Mouse (Mus musculus) liver, embryonic 14.5 days (tissue): Measurements from ENCODE around the gene Gtf2ird1. TPM values are rescaled to one million over a fixed set of nuclear protein-coding genes. Genes with fewer than 3 reads are reported as not detected.
"Not testable (repeated sequence)": the region's sequence is repeated elsewhere in the genome, so short reads cannot be mapped to it uniquely, and the experiment has no call there.

Source experiments
- ATAC-seq: fragments of 200-750 bp; cut with Nextera tagmentation; 2 replicates; pipeline ENCODE4 v1.8.0; 2017; ENCODE audit warnings: moderate number of reproducible peaks, mild to moderate bottlenecking, moderate library complexity; ENCODE audit not compliant: insufficient read depth
- DNase-seq, 3 experiments: peaks; one replicate each; pipeline ENCODE4 v3.0.0-alpha.2; 2012 to 2013; ENCODE audit warnings: low read depth in 3 of 3, low spot score in 3 of 3
- H3K27ac ChIP-seq: fragments of 300-500 bp; sonication (generic); 2 replicates; pipeline ENCODE4 v1.5.1; 2014; ENCODE audit warnings: moderate library complexity, mild to moderate bottlenecking, control low read depth, inconsistent platforms
- H3K27me3 ChIP-seq: fragments of 300-500 bp; sonication (generic); 2 replicates; pipeline ENCODE4 v1.6.1; 2014; ENCODE audit warnings: mild to moderate bottlenecking, low read length, moderate library complexity; ENCODE audit not compliant: control insufficient read depth, insufficient read depth
- H3K36me3 ChIP-seq: fragments of 300-500 bp; sonication (generic); replicated peaks from 2 replicates; pipeline ENCODE4 v1.6.1; 2014; ENCODE audit warnings: low read depth; ENCODE audit not compliant: control insufficient read depth, insufficient read depth
- H3K4me1 ChIP-seq, 2 experiments: fragments of 200-500 bp in 1 of 2; fragments of 300-500 bp in 1 of 2; sonication (generic) in 1 of 2; replicated peaks; 2 replicates each; pipeline ENCODE4 v1.6.1; 2012 to 2014; ENCODE audit warnings: antibody characterized with exemption in 1 of 2, inconsistent platforms in 1 of 2, low read length in 1 of 2; ENCODE audit not compliant: control insufficient read depth in 2 of 2, insufficient read depth in 2 of 2
- H3K4me2 ChIP-seq: fragments of 300-500 bp; sonication (generic); 2 replicates; pipeline ENCODE4 v1.6.1; 2014; ENCODE audit warnings: low read depth, mild to moderate bottlenecking, control low read depth, moderate library complexity
- H3K4me3 ChIP-seq, 2 experiments: fragments of 200-500 bp in 1 of 2; fragments of 300-500 bp in 1 of 2; sonication (generic) in 1 of 2; 2 replicates each; pipeline ENCODE4 v1.5.1; 2012 to 2014; ENCODE audit warnings: low read depth in 2 of 2, low read length in 2 of 2, mild to moderate bottlenecking in 2 of 2, control low read depth in 1 of 2, inconsistent platforms in 1 of 2, moderate library complexity in 1 of 2; ENCODE audit not compliant: insufficient read depth in 1 of 2
- H3K9ac ChIP-seq: fragments of 300-500 bp; sonication (generic); replicated peaks from 2 replicates; pipeline ENCODE4 v1.6.1; 2014; ENCODE audit warnings: mild to moderate bottlenecking, control low read depth, moderate library complexity
- H3K9me3 ChIP-seq: fragments of 300-500 bp; sonication (generic); 2 replicates; pipeline ENCODE4 v1.6.1; 2016; ENCODE audit warnings: low read length, mixed read lengths; ENCODE audit not compliant: control insufficient read depth
- CTCF ChIP-seq: IDR thresholded peaks from 2 replicates; pipeline ENCODE4 v1.5.1; 2016; ENCODE audit warnings: antibody characterized with exemption, low read depth, control low read depth
- EP300 ChIP-seq: IDR thresholded peaks from 2 replicates; pipeline ENCODE4 v1.6.1; 2016; ENCODE audit warnings: antibody characterized with exemption, low read depth
- WGBS: fragments of 180-500 bp; shearing (Covaris S2); extraction: QIAGEN DNeasy Blood & Tissue Kit; methylation state at CpG from one replicate; pipeline ENCODE4 v1.1.7; 2014; ENCODE audit not compliant: insufficient replicate concordance; 5-methylcytosine and 5-hydroxymethylcytosine counted together
- polyA plus RNA-seq, 2 experiments: library from polyadenylated mRNA; depleted of rRNA in 1 of 2; stranded (reverse) in 1 of 2; unstranded in 1 of 2; fragments of >200 nt; fragmentation: Nextera tagmentation in 1 of 2; extraction: Ambion mirVana in 1 of 2; gene quantifications; 2 replicates each; pipeline versions ENCODE4 v1.2.1 to v1.2.3; 2012 to 2014

Gene Gtf2ird1
- polyA plus RNA-seq, 2 experiments: 7.5 to 8.4 TPM

- H3K36me3 ChIP-seq: no peaks in the 10 kb centered on the region
- H3K9me3 ChIP-seq: no peaks in the 10 kb centered on the region
- no peak overlapping the region for H3K4me2 ChIP-seq
- WGBS: 72% methylated on average over 5 of the region's 5 CpGs
- no peaks in the 10 kb centered on the region for H3K4me1 ChIP-seq
- H3K27me3 ChIP-seq: no peaks in the 10 kb centered on the region
- ATAC-seq: no peak
- no peak for TF ChIP-seq EP300
- TF ChIP-seq CTCF: no peak
- H3K27ac ChIP-seq: no peak overlapping the region
- no peak overlapping the region for H3K9ac ChIP-seq
- no peak for DNase-seq
- H3K4me3 ChIP-seq: no peak overlapping the region
Measured at GRCm38 (mm10) chr5:134371511-134372289, 84.8 kb downstream of the Gtf2ird1 start.

DNA sequence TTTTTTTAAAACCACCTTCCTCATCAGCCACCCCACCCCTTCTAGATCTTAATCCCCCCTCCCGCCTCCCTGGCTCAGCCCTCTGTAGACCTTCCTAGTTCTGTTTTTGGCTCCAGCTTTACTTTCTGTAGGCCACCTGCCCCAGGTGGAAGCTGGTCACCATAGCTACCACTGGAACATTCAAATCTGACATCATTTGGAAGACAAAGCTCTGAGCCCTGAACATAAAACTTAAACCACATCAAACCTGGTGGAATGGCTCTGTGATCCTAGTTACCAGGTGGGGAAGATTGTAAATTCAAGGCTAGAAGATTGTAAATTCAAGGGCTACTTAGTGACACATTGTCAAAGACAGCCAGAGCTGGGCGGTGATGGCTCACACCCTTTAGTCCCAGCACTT is 85.7 kb downstream of the Gtf2ird1 start:
- Histone ChIP-seq H3K27ac (no peak overlapping the region), H3K9me3 (no peaks in the 10 kb centered on the region), H3K9ac (no peak overlapping the region), H3K4me3 (no peak overlapping the region), H3K36me3 (no peaks in the 10 kb centered on the region), H3K4me2 (no peak overlapping the region), H3K27me3 (no peaks in the 10 kb centered on the region), H3K4me1 (no peaks in the 10 kb centered on the region)
- 63% methylated on average over 2 of the region's 2 CpGs for whole genome bisulfite sequencing
- ATAC-seq (no peak), DNase-seq (no peak)
- TF ChIP-seq CTCF (no peak), EP300 (no peak)

- H3K4me1 ChIP-seq: no peaks in the 10 kb centered on the region
- no peaks in the 10 kb centered on the region for H3K9me3 ChIP-seq
- no peak overlapping the region for H3K4me3 ChIP-seq
- no peak overlapping the region for H3K9ac ChIP-seq
- H3K4me2 ChIP-seq: no peak overlapping the region
- no peak overlapping the region for H3K27ac ChIP-seq
- no peak for TF ChIP-seq EP300
- no peaks in the 10 kb centered on the region for H3K27me3 ChIP-seq
- ATAC-seq: no peak
- DNase-seq: no peak
- WGBS: 81% methylated on average over 4 of the region's 4 CpGs
- H3K36me3 ChIP-seq: no peaks in the 10 kb centered on the region
Measured at GRCm38 (mm10) chr5:134359101-134359500, 97.4 kb downstream of the Gtf2ird1 start.

DNA sequence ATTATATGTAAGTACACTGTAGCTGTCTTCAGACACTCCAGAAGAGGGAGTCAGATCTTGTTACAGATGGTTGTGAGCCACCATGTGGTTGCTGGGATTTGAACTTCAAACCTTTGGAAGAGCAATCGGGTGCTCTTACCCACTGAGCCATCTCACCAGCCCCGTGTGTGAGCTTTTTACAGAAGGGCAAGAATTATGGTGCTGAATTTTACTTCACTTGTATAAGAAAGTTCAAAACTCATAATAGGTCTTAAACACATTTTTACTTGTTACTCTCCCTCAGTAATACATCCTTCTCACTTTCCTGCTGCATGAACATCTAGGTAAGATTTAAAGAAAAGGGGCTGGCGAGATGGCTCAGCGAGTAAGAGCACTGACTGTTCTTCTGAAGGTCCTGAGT is 101.1 kb downstream of the Gtf2ird1 start:
- H3K9me3 ChIP-seq, H3K9ac ChIP-seq, H3K4me1 ChIP-seq, H3K4me2 ChIP-seq, DNase-seq, H3K36me3 ChIP-seq, H3K27ac ChIP-seq, H3K27me3 ChIP-seq, ATAC-seq, H3K4me3 ChIP-seq: not testable (repeated sequence)
- 69% methylated on average over 4 of the region's 4 CpGs for whole genome bisulfite sequencing

DNA sequence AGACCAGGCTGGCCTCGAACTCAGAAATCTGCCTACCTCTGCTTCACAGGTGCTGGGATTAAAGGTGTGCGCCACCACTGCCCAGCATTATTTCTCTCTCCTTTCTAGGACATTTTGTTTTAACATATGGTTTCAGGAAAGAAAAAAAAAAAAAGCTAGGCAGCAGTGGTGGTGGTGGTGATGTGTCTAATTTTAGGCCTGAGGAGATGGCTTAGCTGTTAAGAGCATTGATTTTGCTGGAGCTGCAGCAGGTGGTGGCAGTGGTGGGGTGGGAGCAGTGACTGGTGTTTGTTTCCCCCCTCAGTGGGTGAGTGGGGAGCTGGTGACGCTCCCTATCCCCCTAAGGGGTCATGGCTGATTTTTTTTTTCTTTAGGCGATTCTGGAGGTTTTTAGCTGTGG is 103.4 kb downstream of the Gtf2ird1 start:
- Histone ChIP-seq H3K27me3 (no peaks in the 10 kb centered on the region), H3K9me3 (no peaks in the 10 kb centered on the region), H3K4me3 (no peak overlapping the region), H3K36me3 (no peaks in the 10 kb centered on the region), H3K27ac (no peak overlapping the region), H3K9ac (no peak overlapping the region), H3K4me1 (peaks cover 5 to 9% of the 10 kb centered on the region in 2 experiments), H3K4me2 (no peak overlapping the region)
- ATAC-seq: no peak
- TF ChIP-seq EP300 (no peak), CTCF (no peak)
- no peak for DNase-seq
- 45% methylated on average over 4 of the region's 4 CpGs for WGBS
